Mouse (Mus musculus) forebrain, postnatal 0 days (tissue): ENCODE results near the gene Wdr66. TPM values are rescaled to one million over a fixed set of nuclear protein-coding genes. Genes with fewer than 3 reads are reported as not detected.

Source experiments
- ATAC-seq: fragments of 200-750 bp; cut with Nextera tagmentation; 2 replicates; pipeline ENCODE4 v1.8.0; 2017; ENCODE audit warnings: mild to moderate bottlenecking, moderate library complexity
- DNase-seq: peaks from one replicate; pipeline ENCODE4 v3.0.0-alpha.2; 2015
- H3K27ac ChIP-seq: fragments of 300-500 bp; sonication (generic); 2 replicates; pipeline ENCODE4 v1.5.1; 2014; ENCODE audit warnings: low read depth, mild to moderate bottlenecking, antibody characterized with exemption, low read length, moderate library complexity, mixed read lengths
- H3K27me3 ChIP-seq: fragments of 300-500 bp; sonication (generic); 2 replicates; pipeline ENCODE4 v1.6.1; 2014; ENCODE audit warnings: mild to moderate bottlenecking, low read length, mixed read lengths; ENCODE audit not compliant: insufficient read depth
- H3K36me3 ChIP-seq: fragments of 300-500 bp; sonication (generic); 2 replicates; pipeline ENCODE4 v1.6.1; 2014; ENCODE audit warnings: mild to moderate bottlenecking, moderate library complexity; ENCODE audit not compliant: insufficient read depth
- H3K4me1 ChIP-seq: fragments of 300-500 bp; sonication (generic); 2 replicates; pipeline ENCODE4 v1.6.1; 2014; ENCODE audit warnings: antibody characterized with exemption; ENCODE audit not compliant: insufficient read depth
- H3K4me2 ChIP-seq: fragments of 300-500 bp; sonication (generic); 2 replicates; pipeline ENCODE4 v1.6.1; 2014; ENCODE audit warnings: low read depth, mild to moderate bottlenecking, moderate library complexity
- H3K4me3 ChIP-seq: fragments of 300-500 bp; sonication (generic); 2 replicates; pipeline ENCODE4 v1.5.1; 2014; ENCODE audit warnings: low read depth, low read length, mixed read lengths
- H3K9ac ChIP-seq: fragments of 300-500 bp; sonication (generic); 2 replicates; pipeline ENCODE4 v1.6.1; 2014; ENCODE audit warnings: mild to moderate bottlenecking
- H3K9me3 ChIP-seq: fragments of 300-500 bp; sonication (generic); 2 replicates; pipeline ENCODE4 v1.6.1; 2016; ENCODE audit warnings: low read length
- CTCF ChIP-seq: sonication (generic); IDR thresholded peaks from 2 replicates; pipeline ENCODE4 v1.5.1; 2016; ENCODE audit warnings: antibody characterized with exemption, control low read depth, low read depth
- WGBS: fragments of 180-500 bp; shearing (Covaris S2); extraction: QIAGEN DNeasy Blood & Tissue Kit; methylation state at CpG from one replicate; pipeline ENCODE4 v1.1.7; 2014; 5-methylcytosine and 5-hydroxymethylcytosine counted together
- polyA plus RNA-seq: library from polyadenylated mRNA; unstranded; fragments of >200 nt; fragmentation: Nextera tagmentation; extraction: Ambion mirVana; gene quantifications from 2 replicates; pipeline ENCODE4 v1.2.1, GENCODE M21; 2015
- total RNA-seq: library from RNA; depleted of rRNA; stranded (reverse); fragments of >200 nt; gene quantifications from 2 replicates; pipeline ENCODE4 v1.2.3, GENCODE M21; 2014

Wdr66 gene
- total and polyA plus RNA-seq, 2 experiments from 2014 or later, result 2.0 to 4.4 TPM

- peak overlapping the region; percentile 71 for H3K27ac ChIP-seq
- no peaks in the 10 kb centered on the region for H3K36me3 ChIP-seq
- no peaks in the 10 kb centered on the region for H3K4me1 ChIP-seq
- DNase-seq (no peak), ATAC-seq (no peak)
- no peak overlapping the region for H3K4me3 ChIP-seq
- H3K9ac ChIP-seq, result no peak overlapping the region
- H3K27me3 ChIP-seq, result no peaks in the 10 kb centered on the region
- H3K9me3 ChIP-seq, result no peaks in the 10 kb centered on the region
- WGBS, result 48% methylated on average over 10 of the region's 10 CpGs
- peak overlapping the region; percentile 8; the same call in 1 of the 2 replicates for H3K4me2 ChIP-seq
- TF ChIP-seq CTCF, result no peak
Observed at GRCm38 (mm10) chr5:123309816-123310215, 57.9 kb downstream of the Wdr66 start.

- 48% methylated on average over 7 of the region's 7 CpGs for WGBS
- H3K9me3 ChIP-seq, result no peaks in the 10 kb centered on the region
- ATAC-seq (peak; percentile 60), DNase-seq (peak; percentile 53)
- no peaks in the 10 kb centered on the region for H3K27me3 ChIP-seq
- H3K9ac ChIP-seq, result no peak overlapping the region
- no peak overlapping the region for H3K4me3 ChIP-seq
- no peaks in the 10 kb centered on the region for H3K36me3 ChIP-seq
- H3K4me1 ChIP-seq, result no peaks in the 10 kb centered on the region
- peak overlapping the region; percentile 71 for H3K27ac ChIP-seq
- H3K4me2 ChIP-seq, result peak overlapping the region; percentile 8; the same call in 1 of the 2 replicates
- TF ChIP-seq CTCF, result no peak
Observed at GRCm38 (mm10) chr5:123310221-123310620, 58.3 kb downstream of the Wdr66 start.

GRCm38 (mm10) chr5:123313058-123313630 lies 61.2 kb downstream of the Wdr66 start:
- WGBS, result 34% methylated on average over 12 of the region's 12 CpGs
- H3K4me1 ChIP-seq, result no peaks in the 10 kb centered on the region
- no peak for TF ChIP-seq CTCF
- H3K9me3 ChIP-seq, result no peaks in the 10 kb centered on the region
- no peaks in the 10 kb centered on the region for H3K27me3 ChIP-seq
- H3K27ac ChIP-seq, result no peak overlapping the region
- DNase-seq (no peak), ATAC-seq (no peak)
- H3K36me3 ChIP-seq, result no peaks in the 10 kb centered on the region
- H3K4me3 ChIP-seq, result no peak overlapping the region
- H3K4me2 ChIP-seq, result no peak overlapping the region
- no peak overlapping the region for H3K9ac ChIP-seq

- no peaks in the 10 kb centered on the region for H3K36me3 ChIP-seq
- 58% methylated on average over 11 of the region's 11 CpGs for WGBS
- no peak overlapping the region for H3K4me3 ChIP-seq
- no peaks in the 10 kb centered on the region for H3K27me3 ChIP-seq
- H3K4me1 ChIP-seq, result no peaks in the 10 kb centered on the region
- H3K27ac ChIP-seq, result no peak overlapping the region
- no peak for DNase-seq
- ATAC-seq, result no peak
- no peak overlapping the region for H3K4me2 ChIP-seq
- H3K9me3 ChIP-seq, result no peaks in the 10 kb centered on the region
- H3K9ac ChIP-seq, result no peak overlapping the region
- no peak for TF ChIP-seq CTCF
Observed at GRCm38 (mm10) chr5:123313851-123314380, 62.0 kb downstream of the Wdr66 start.

GRCm38 (mm10) chr5:123315219-123315866 lies 63.4 kb downstream of the Wdr66 start:
- Histone ChIP-seq H3K4me2 (no peak overlapping the region), H3K9me3 (no peaks in the 10 kb centered on the region), H3K27me3 (no peaks in the 10 kb centered on the region), H3K4me3 (no peak overlapping the region), H3K4me1 (no peaks in the 10 kb centered on the region), H3K27ac (no peak overlapping the region), H3K9ac (no peak overlapping the region), H3K36me3 (no peaks in the 10 kb centered on the region)
- DNase-seq (no peak), ATAC-seq (no peak)
- WGBS, result 56% methylated on average over 9 of the region's 10 CpGs
- TF ChIP-seq CTCF, result no peak

- Histone ChIP-seq H3K27ac (no peak overlapping the region), H3K4me3 (peak overlapping the region; percentile 2; the same call in 1 of the 2 replicates), H3K4me2 (no peak overlapping the region), H3K4me1 (no peaks in the 10 kb centered on the region), H3K27me3 (no peaks in the 10 kb centered on the region), H3K36me3 (no peaks in the 10 kb centered on the region), H3K9me3 (no peaks in the 10 kb centered on the region), H3K9ac (no peak overlapping the region)
- WGBS, result 18% methylated on average over 6 of the region's 6 CpGs
- peak; percentile 43; the same call in 1 of the 2 replicates for ATAC-seq
- no peak for TF ChIP-seq CTCF
- DNase-seq, result peak; percentile 51
Observed at GRCm38 (mm10) chr5:123317992-123318391, 66.1 kb downstream of the Wdr66 start.

GRCm38 (mm10) chr5:123320136-123320535 lies 68.2 kb downstream of the Wdr66 start:
- H3K4me2 ChIP-seq, result no peak overlapping the region
- H3K4me1 ChIP-seq, result 0 out of 2 replicates have a peak, but pooled peaks cover 7% of the 10 kb centered on the region
- no peaks in the 10 kb centered on the region for H3K27me3 ChIP-seq
- H3K4me3 ChIP-seq, result no peak overlapping the region
- DNase-seq (no peak), ATAC-seq (no peak)
- H3K9ac ChIP-seq, result no peak overlapping the region
- TF ChIP-seq CTCF, result no peak
- H3K27ac ChIP-seq, result no peak overlapping the region
- WGBS, result 100% methylated on average over 3 of the region's 3 CpGs
- no peaks in the 10 kb centered on the region for H3K9me3 ChIP-seq
- no peaks in the 10 kb centered on the region for H3K36me3 ChIP-seq
